Mouse (Mus musculus): ENCODE data around the gene Sp2. TPM values are rescaled to one million over a fixed set of nuclear protein-coding genes. Genes with fewer than 3 reads are reported as not detected.

Sp2 gene
- total RNA-seq, 1 experiment: 5.4 TPM

DNA sequence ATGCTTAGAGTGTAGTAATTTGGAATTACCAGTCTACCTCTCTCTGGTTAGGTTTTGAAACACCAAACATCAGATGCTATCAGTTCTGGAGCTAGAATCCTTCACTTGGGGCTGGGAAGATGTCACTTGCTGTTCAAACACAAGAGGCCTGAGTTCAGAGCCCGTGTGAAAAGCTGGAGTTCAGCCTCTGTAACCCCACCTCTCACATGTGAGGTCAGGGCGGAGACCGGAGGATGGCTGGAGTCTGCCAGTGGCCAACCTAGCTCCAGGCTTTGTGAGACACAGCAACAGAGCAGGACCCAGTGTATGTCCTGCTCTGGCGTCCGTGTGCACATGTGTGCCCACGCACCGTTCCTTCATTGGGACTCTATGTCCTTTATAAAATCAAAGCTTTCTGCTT is 3.4 kb downstream of the Sp2 start:
- Histone ChIP-seq H3K27ac (ENCODE audit: insufficient read depth, low read depth, low read length, poor library complexity, severe bottlenecking) (peak overlapping the region; percentile 92), H3K4me1 (ENCODE audit: control insufficient read depth in 2 of 2, insufficient read depth in 2 of 2, low read length in 2 of 2, poor library complexity in 1 of 2) (peaks cover 11 to 25% of the 10 kb centered on the region in 2 experiments; a peak in 3 of 4 replicates), H3K9ac (ENCODE audit: insufficient read depth, low read depth, low read length, poor library complexity, severe bottlenecking) (peak overlapping the region; percentile 54; the same call in 1 of the 2 replicates), H3K9me3 (ENCODE audit: control insufficient read depth, insufficient read depth, low read depth, low read length) (no peaks in the 10 kb centered on the region), H3K36me3 (ENCODE audit: control insufficient read depth, insufficient read depth, low read length, poor library complexity, severe bottlenecking) (no peaks in the 10 kb centered on the region), H3K4me3 (ENCODE audit: insufficient read depth in 1 of 2, low read depth in 1 of 2, low read length in 2 of 2, poor library complexity in 1 of 2, severe bottlenecking in 1 of 2) (peak overlapping the region in 1 of 2 experiments; percentile 15; a peak in 1 of 4 replicates)
- in situ Hi-C loops (cut with MboI; ENCODE audit: low sequenced_read_pairs in 2 of 2, unreplicated experiment in 2 of 2): no loop called here
- TF ChIP-seq ZC3H11A (IDR thresholded peaks at IDR 0.05; ENCODE audit: borderline replicate concordance, low read depth, low read length): no peak
- no peak for TF ChIP-seq MAFK (IDR thresholded peaks at IDR 0.05; ENCODE audit: insufficient read depth, low read depth, low read length)
- TF ChIP-seq HCFC1 (IDR thresholded peaks at IDR 0.05; ENCODE audit: borderline replicate concordance, insufficient read depth, low read length): no peak
- no peak for TF ChIP-seq CHD2 (IDR thresholded peaks at IDR 0.05; ENCODE audit: low read depth, low read length)
- no peak for TF ChIP-seq ZNF384 (IDR thresholded peaks at IDR 0.05; ENCODE audit: low read depth, low read length)
- no peak for DNase-seq (ENCODE audit: low read depth, low spot score)

DNA sequence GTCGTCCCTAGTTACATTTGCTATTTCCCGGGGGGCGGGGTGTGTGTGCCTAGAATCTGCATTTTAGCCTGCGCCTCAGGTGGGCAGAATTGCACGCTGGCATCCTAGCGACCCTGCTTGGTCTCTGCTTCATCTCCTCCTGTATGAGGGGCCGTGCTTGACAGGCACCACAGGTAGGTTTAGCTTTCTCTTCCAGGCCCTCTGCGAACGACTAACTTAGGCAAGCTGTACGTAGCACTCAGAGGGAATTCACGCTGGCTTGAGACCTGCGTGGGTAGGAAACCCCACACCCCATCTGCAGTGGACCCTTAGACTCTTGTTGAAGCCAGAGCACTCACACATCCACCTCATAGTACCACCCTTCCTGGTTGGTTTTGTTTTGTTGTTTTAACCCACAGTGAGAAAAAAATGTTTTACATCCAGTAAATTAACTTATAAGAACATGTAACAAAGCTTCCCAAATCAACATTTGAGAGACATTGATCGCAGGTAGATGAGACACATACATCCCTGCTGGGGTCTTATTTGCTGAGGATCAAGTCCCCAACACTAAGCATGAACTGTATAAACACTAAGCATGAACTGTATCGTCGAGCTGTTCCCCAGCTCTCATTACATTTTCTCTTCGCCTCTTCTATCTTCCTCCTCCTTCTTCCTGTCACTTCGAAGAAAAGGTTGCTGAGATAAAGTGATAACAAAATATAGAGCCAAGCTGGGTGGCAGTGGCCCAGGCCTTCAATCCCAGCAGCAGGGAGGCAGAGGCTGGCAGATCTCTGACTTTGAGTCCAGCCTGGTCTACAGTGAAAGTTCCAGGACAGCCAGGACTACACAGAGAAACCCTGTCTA is 4.1 kb downstream of the Sp2 start:
- H3K4me1 ChIP-seq (ENCODE audit: control insufficient read depth in 2 of 2, insufficient read depth in 2 of 2, low read length in 2 of 2, poor library complexity in 1 of 2): peaks cover 11 to 26% of the 10 kb centered on the region in 2 experiments; a peak in 3 of 4 replicates
- H3K9ac ChIP-seq (ENCODE audit: insufficient read depth, low read depth, low read length, poor library complexity, severe bottlenecking): peak overlapping the region; percentile 80
- peaks cover under 1% of the 10 kb centered on the region; the same call in 1 of the 2 replicates for H3K36me3 ChIP-seq (ENCODE audit: control insufficient read depth, insufficient read depth, low read length, poor library complexity, severe bottlenecking)
- peak overlapping the region; percentile 72 to 75 for H3K4me3 ChIP-seq (ENCODE audit: insufficient read depth in 1 of 2, low read depth in 1 of 2, low read length in 2 of 2, poor library complexity in 1 of 2, severe bottlenecking in 1 of 2)
- in situ Hi-C loops (cut with MboI; ENCODE audit: low sequenced_read_pairs in 2 of 2, unreplicated experiment in 2 of 2): no loop called here
- H3K27ac ChIP-seq (ENCODE audit: insufficient read depth, low read depth, low read length, poor library complexity, severe bottlenecking): peak overlapping the region; percentile 30; the same call in 1 of the 2 replicates
- DNase-seq (ENCODE audit: low read depth, low spot score): no peak
- no peaks in the 10 kb centered on the region for H3K9me3 ChIP-seq (ENCODE audit: control insufficient read depth, insufficient read depth, low read depth, low read length)
- no peak for TF ChIP-seq ZNF384 (IDR thresholded peaks at IDR 0.05; ENCODE audit: low read depth, low read length)
- no peak for TF ChIP-seq HCFC1 (IDR thresholded peaks at IDR 0.05; ENCODE audit: borderline replicate concordance, insufficient read depth, low read length)
- TF ChIP-seq ZC3H11A (IDR thresholded peaks at IDR 0.05; ENCODE audit: borderline replicate concordance, low read depth, low read length): no peak
- no peak for TF ChIP-seq MAFK (IDR thresholded peaks at IDR 0.05; ENCODE audit: insufficient read depth, low read depth, low read length)
- TF ChIP-seq CHD2 (IDR thresholded peaks at IDR 0.05; ENCODE audit: low read depth, low read length): no peak

DNA sequence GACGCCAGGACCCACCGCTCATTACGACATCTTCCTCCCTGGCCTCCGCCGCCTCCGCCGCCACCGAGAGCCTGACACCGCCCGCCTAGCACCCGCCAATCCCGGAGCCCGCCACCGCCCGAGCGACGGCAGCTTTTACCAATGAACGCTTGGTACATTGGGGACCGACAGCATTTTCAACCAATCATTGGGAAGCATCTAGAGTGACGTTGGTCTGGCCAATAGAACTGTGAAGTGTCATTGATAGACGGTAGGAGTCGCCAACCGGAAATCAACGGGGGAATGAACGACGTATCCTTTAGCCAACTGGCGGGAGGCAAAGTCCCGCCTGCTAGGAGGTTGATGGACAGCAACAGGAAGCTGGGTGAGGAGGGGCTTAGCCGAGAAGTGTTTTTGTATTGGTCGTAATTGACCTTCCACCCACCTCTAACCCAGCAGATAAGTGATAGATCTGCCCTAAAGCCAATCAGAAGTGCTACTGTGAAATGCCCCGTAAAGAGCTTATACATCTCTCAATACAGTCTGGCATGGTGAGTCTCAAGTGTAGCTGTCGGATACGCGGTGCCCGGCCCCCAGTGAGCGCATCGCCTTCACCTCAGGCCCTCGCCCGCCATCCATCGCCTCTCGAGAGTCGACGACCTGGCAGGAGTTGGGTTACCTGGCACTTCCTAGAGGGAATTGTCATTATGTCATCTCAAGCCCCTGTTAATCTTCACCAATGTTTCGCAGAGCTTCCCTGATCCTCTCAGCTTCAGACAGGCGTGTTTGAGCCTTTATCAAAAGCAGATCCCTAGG is 5.0 kb downstream of the Sp2 start:
- Histone ChIP-seq H3K36me3 (ENCODE audit: control insufficient read depth, insufficient read depth, low read length, poor library complexity, severe bottlenecking) (peaks cover 4% of the 10 kb centered on the region; the same call in 1 of the 2 replicates), H3K27ac (ENCODE audit: insufficient read depth, low read depth, low read length, poor library complexity, severe bottlenecking) (peak overlapping the region; percentile 96), H3K4me1 (ENCODE audit: control insufficient read depth in 2 of 2, insufficient read depth in 2 of 2, low read length in 2 of 2, poor library complexity in 1 of 2) (peaks cover 11 to 29% of the 10 kb centered on the region in 2 experiments; a peak in 3 of 4 replicates), H3K4me3 (ENCODE audit: insufficient read depth in 1 of 2, low read depth in 1 of 2, low read length in 2 of 2, poor library complexity in 1 of 2, severe bottlenecking in 1 of 2) (peak overlapping the region; percentile 81 to 93), H3K9ac (ENCODE audit: insufficient read depth, low read depth, low read length, poor library complexity, severe bottlenecking) (peak overlapping the region; percentile 96), H3K9me3 (ENCODE audit: control insufficient read depth, insufficient read depth, low read depth, low read length) (no peaks in the 10 kb centered on the region)
- TF ChIP-seq CHD2 (IDR thresholded peaks at IDR 0.05; ENCODE audit: low read depth, low read length) (peak; percentile 100), MAFK (IDR thresholded peaks at IDR 0.05; ENCODE audit: insufficient read depth, low read depth, low read length) (no peak), ZNF384 (IDR thresholded peaks at IDR 0.05; ENCODE audit: low read depth, low read length) (no peak), ZC3H11A (IDR thresholded peaks at IDR 0.05; ENCODE audit: borderline replicate concordance, low read depth, low read length) (no peak), HCFC1 (IDR thresholded peaks at IDR 0.05; ENCODE audit: borderline replicate concordance, insufficient read depth, low read length) (no peak)
- DNase-seq (ENCODE audit: low read depth, low spot score): peak; percentile 99
- in situ Hi-C loops (cut with MboI; ENCODE audit: low sequenced_read_pairs in 2 of 2, unreplicated experiment in 2 of 2): no loop called here

DNA sequence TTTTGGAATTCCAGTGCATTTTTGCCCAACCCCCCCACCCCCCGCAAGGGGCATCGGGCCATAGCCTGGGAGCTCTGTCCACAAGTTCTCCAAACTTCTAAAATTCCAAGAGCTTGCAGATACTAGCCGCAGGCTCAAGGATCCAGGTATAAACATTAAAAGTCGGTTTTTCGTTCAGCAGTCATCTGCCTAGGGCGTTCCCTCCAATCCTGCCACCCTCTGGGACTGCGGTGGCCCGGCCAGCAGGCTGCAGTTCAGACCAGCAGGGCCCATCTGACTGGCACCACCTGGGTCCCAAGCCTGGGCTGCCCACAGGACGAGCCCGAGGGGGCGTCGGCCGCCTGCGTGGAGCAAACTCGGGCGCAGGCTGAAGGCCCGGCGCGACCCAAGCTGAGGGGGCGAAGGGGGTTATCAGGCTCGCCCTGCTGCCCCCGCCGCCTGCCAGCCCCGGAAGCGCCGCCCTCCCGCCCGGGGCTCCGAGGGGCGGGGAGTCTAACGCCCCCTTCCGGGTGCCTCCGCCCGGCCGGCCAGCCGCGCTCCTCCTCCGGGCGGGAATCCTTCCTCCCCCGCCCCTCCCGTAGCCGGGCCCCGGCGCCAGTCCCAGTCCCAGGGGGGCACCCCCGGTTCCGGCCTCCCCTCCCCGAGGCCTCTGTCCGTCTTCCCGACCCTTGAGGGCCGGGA is 5.7 kb downstream of the Sp2 start:
- Histone ChIP-seq H3K4me3 (ENCODE audit: insufficient read depth in 1 of 2, low read depth in 1 of 2, low read length in 2 of 2, poor library complexity in 1 of 2, severe bottlenecking in 1 of 2) (peak overlapping the region; percentile 81 to 93), H3K9ac (ENCODE audit: insufficient read depth, low read depth, low read length, poor library complexity, severe bottlenecking) (peak overlapping the region; percentile 96), H3K27ac (ENCODE audit: insufficient read depth, low read depth, low read length, poor library complexity, severe bottlenecking) (peak overlapping the region; percentile 96), H3K9me3 (ENCODE audit: control insufficient read depth, insufficient read depth, low read depth, low read length) (no peaks in the 10 kb centered on the region), H3K4me1 (ENCODE audit: control insufficient read depth in 2 of 2, insufficient read depth in 2 of 2, low read length in 2 of 2, poor library complexity in 1 of 2) (peaks cover 13 to 33% of the 10 kb centered on the region in 2 experiments), H3K36me3 (ENCODE audit: control insufficient read depth, insufficient read depth, low read length, poor library complexity, severe bottlenecking) (peaks cover 4% of the 10 kb centered on the region; the same call in 1 of the 2 replicates)
- peak; percentile 74 for DNase-seq (ENCODE audit: low read depth, low spot score)
- in situ Hi-C loops (cut with MboI; ENCODE audit: low sequenced_read_pairs in 2 of 2, unreplicated experiment in 2 of 2): no loop called here
- no peak for TF ChIP-seq MAFK (IDR thresholded peaks at IDR 0.05; ENCODE audit: insufficient read depth, low read depth, low read length)
- TF ChIP-seq ZC3H11A (IDR thresholded peaks at IDR 0.05; ENCODE audit: borderline replicate concordance, low read depth, low read length): no peak
- no peak for TF ChIP-seq CHD2 (IDR thresholded peaks at IDR 0.05; ENCODE audit: low read depth, low read length)
- no peak for TF ChIP-seq HCFC1 (IDR thresholded peaks at IDR 0.05; ENCODE audit: borderline replicate concordance, insufficient read depth, low read length)
- TF ChIP-seq ZNF384 (IDR thresholded peaks at IDR 0.05; ENCODE audit: low read depth, low read length): no peak

Measured in ES-E14 (cell line).